Mouse (Mus musculus): Measurements from ENCODE around the gene Usp6nl. TPM values are rescaled to one million over a fixed set of nuclear protein-coding genes. Genes with fewer than 3 reads are reported as not detected.

Gene Usp6nl
- total and polyA plus RNA-seq, 2 experiments from 2014 or later, result 6.5 to 18.3 TPM

- Histone ChIP-seq H3K4me1 (ENCODE audit: insufficient read depth) (no peaks in the 10 kb centered on the region), H3K9me3 (ENCODE audit: low read length) (no peaks in the 10 kb centered on the region), H3K36me3 (ENCODE audit: insufficient read depth) (no peaks in the 10 kb centered on the region), H3K4me2 (ENCODE audit: low read depth) (no peak overlapping the region), H3K9ac (no peak overlapping the region), H3K27me3 (ENCODE audit: insufficient read depth, low read length) (no peaks in the 10 kb centered on the region), H3K27ac (ENCODE audit: low read depth, low read length) (no peak overlapping the region), H3K4me3 (ENCODE audit: low read depth, low read length) (no peak overlapping the region)
- ATAC-seq (no peak), DNase-seq (no peak)
- 88% methylated on average over 1 of the region's 1 CpGs for WGBS
- no peak for TF ChIP-seq CTCF (IDR thresholded peaks at IDR 0.05; ENCODE audit: low read depth)
These were observed 11.1 kb downstream of the Usp6nl start for GRCm38 (mm10) chr2:6333570-6333969.

GRCm38 (mm10) chr2:6334011-6334410 lies 11.5 kb downstream of the Usp6nl start:
- H3K9ac ChIP-seq, result no peak overlapping the region
- H3K36me3 ChIP-seq (ENCODE audit: insufficient read depth), result no peaks in the 10 kb centered on the region
- ATAC-seq (no peak), DNase-seq (no peak)
- no peak overlapping the region for H3K4me3 ChIP-seq (ENCODE audit: low read depth, low read length)
- H3K4me2 ChIP-seq (ENCODE audit: low read depth), result no peak overlapping the region
- H3K27ac ChIP-seq (ENCODE audit: low read depth, low read length), result no peak overlapping the region
- no peaks in the 10 kb centered on the region for H3K9me3 ChIP-seq (ENCODE audit: low read length)
- TF ChIP-seq CTCF (IDR thresholded peaks at IDR 0.05; ENCODE audit: low read depth), result no peak
- WGBS, result 93% methylated on average over 6 of the region's 6 CpGs
- no peaks in the 10 kb centered on the region for H3K27me3 ChIP-seq (ENCODE audit: insufficient read depth, low read length)
- no peaks in the 10 kb centered on the region for H3K4me1 ChIP-seq (ENCODE audit: insufficient read depth)

- no peak for DNase-seq
These were observed 12.7 kb downstream of the Usp6nl start for GRCm38 (mm10) chr2:6335032-6335735.

GRCm38 (mm10) chr2:6336013-6336412 lies 13.5 kb downstream of the Usp6nl start:
- 92% methylated on average over 1 of the region's 1 CpGs for WGBS
- no peak for DNase-seq
- no peaks in the 10 kb centered on the region for H3K27me3 ChIP-seq (ENCODE audit: insufficient read depth, low read length)
- H3K9ac ChIP-seq, result no peak overlapping the region
- no peak overlapping the region for H3K4me2 ChIP-seq (ENCODE audit: low read depth)
- TF ChIP-seq CTCF (IDR thresholded peaks at IDR 0.05; ENCODE audit: low read depth), result no peak
- H3K4me1 ChIP-seq (ENCODE audit: insufficient read depth), result no peaks in the 10 kb centered on the region
- no peaks in the 10 kb centered on the region for H3K9me3 ChIP-seq (ENCODE audit: low read length)
- no peaks in the 10 kb centered on the region for H3K36me3 ChIP-seq (ENCODE audit: insufficient read depth)
- no peak overlapping the region for H3K27ac ChIP-seq (ENCODE audit: low read depth, low read length)
- H3K4me3 ChIP-seq (ENCODE audit: low read depth, low read length), result no peak overlapping the region
- ATAC-seq, result no peak

More at GRCm38 (mm10) chr2:6335032-6335735, 12.7 kb downstream of the Usp6nl start:
- TF ChIP-seq CTCF (IDR thresholded peaks at IDR 0.05; ENCODE audit: low read depth), result no peak
- Histone ChIP-seq H3K4me3 (ENCODE audit: low read depth, low read length) (no peak overlapping the region), H3K27ac (ENCODE audit: low read depth, low read length) (no peak overlapping the region), H3K36me3 (ENCODE audit: insufficient read depth) (no peaks in the 10 kb centered on the region), H3K4me1 (ENCODE audit: insufficient read depth) (no peaks in the 10 kb centered on the region), H3K9me3 (ENCODE audit: low read length) (no peaks in the 10 kb centered on the region), H3K9ac (no peak overlapping the region), H3K27me3 (ENCODE audit: insufficient read depth, low read length) (no peaks in the 10 kb centered on the region), H3K4me2 (ENCODE audit: low read depth) (no peak overlapping the region)
- WGBS, result 91% methylated on average over 14 of the region's 14 CpGs
- ATAC-seq, result no peak

- TF ChIP-seq CTCF (IDR thresholded peaks at IDR 0.05; ENCODE audit: low read depth), result no peak
- Histone ChIP-seq H3K9me3 (ENCODE audit: low read length) (no peaks in the 10 kb centered on the region), H3K36me3 (ENCODE audit: insufficient read depth) (no peaks in the 10 kb centered on the region), H3K4me2 (ENCODE audit: low read depth) (no peak overlapping the region), H3K4me3 (ENCODE audit: low read depth, low read length) (no peak overlapping the region), H3K4me1 (ENCODE audit: insufficient read depth) (no peaks in the 10 kb centered on the region), H3K27me3 (ENCODE audit: insufficient read depth, low read length) (no peaks in the 10 kb centered on the region), H3K27ac (ENCODE audit: low read depth, low read length) (no peak overlapping the region), H3K9ac (no peak overlapping the region)
- ATAC-seq (no peak), DNase-seq (no peak)
- 92% methylated on average over 3 of the region's 3 CpGs for WGBS
These were observed 14.2 kb downstream of the Usp6nl start for GRCm38 (mm10) chr2:6336649-6337048.

- Histone ChIP-seq H3K27me3 (ENCODE audit: insufficient read depth, low read length) (no peaks in the 10 kb centered on the region), H3K36me3 (ENCODE audit: insufficient read depth) (no peaks in the 10 kb centered on the region), H3K9ac (no peak overlapping the region), H3K4me1 (ENCODE audit: insufficient read depth) (no peaks in the 10 kb centered on the region), H3K4me2 (ENCODE audit: low read depth) (no peak overlapping the region), H3K4me3 (ENCODE audit: low read depth, low read length) (no peak overlapping the region), H3K27ac (ENCODE audit: low read depth, low read length) (no peak overlapping the region), H3K9me3 (ENCODE audit: low read length) (no peaks in the 10 kb centered on the region)
- DNase-seq (no peak), ATAC-seq (no peak)
- WGBS, result 86% methylated on average over 2 of the region's 2 CpGs
- no peak for TF ChIP-seq CTCF (IDR thresholded peaks at IDR 0.05; ENCODE audit: low read depth)
These were observed 15.0 kb downstream of the Usp6nl start for GRCm38 (mm10) chr2:6337436-6337835.

- H3K36me3 ChIP-seq (ENCODE audit: insufficient read depth), result no peaks in the 10 kb centered on the region
- no peak overlapping the region for H3K9ac ChIP-seq
- H3K27ac ChIP-seq (ENCODE audit: low read depth, low read length), result no peak overlapping the region
- ATAC-seq (no peak), DNase-seq (no peak)
- H3K9me3 ChIP-seq (ENCODE audit: low read length), result no peaks in the 10 kb centered on the region
- no peak overlapping the region for H3K4me2 ChIP-seq (ENCODE audit: low read depth)
- no peaks in the 10 kb centered on the region for H3K27me3 ChIP-seq (ENCODE audit: insufficient read depth, low read length)
- WGBS, result 76% methylated on average over 9 of the region's 9 CpGs
- no peaks in the 10 kb centered on the region for H3K4me1 ChIP-seq (ENCODE audit: insufficient read depth)
- no peak overlapping the region for H3K4me3 ChIP-seq (ENCODE audit: low read depth, low read length)
- TF ChIP-seq CTCF (IDR thresholded peaks at IDR 0.05; ENCODE audit: low read depth), result no peak
These were observed 15.7 kb downstream of the Usp6nl start for GRCm38 (mm10) chr2:6338031-6338629.

Data from forebrain, postnatal 0 days (tissue).